Mouse (Mus musculus) midbrain, embryonic 10.5 days (tissue): ENCODE results near the gene Dync2h1. TPM values are rescaled to one million over a fixed set of nuclear protein-coding genes. Genes with fewer than 3 reads are reported as not detected.
"Not testable (repeated sequence)": the region's sequence is repeated elsewhere in the genome, so short reads cannot be mapped to it uniquely, and the experiment has no call there.

Experiments
- DNase-seq: peaks from one replicate; pipeline ENCODE4 v3.0.0-alpha.2; 2017; ENCODE audit warnings: low spot score
- H3K27ac ChIP-seq: fragments of 300-500 bp; sonication (generic); replicated peaks from 2 replicates; pipeline ENCODE4 v1.5.1; 2016; ENCODE audit warnings: mild to moderate bottlenecking
- H3K27me3 ChIP-seq: fragments of 300-500 bp; sonication (generic); 2 replicates; pipeline ENCODE4 v1.6.1; 2016; ENCODE audit warnings: low read depth, mild to moderate bottlenecking; ENCODE audit not compliant: poor library complexity, severe bottlenecking
- H3K36me3 ChIP-seq: fragments of 300-500 bp; sonication (generic); 2 replicates; pipeline ENCODE4 v1.6.1; 2016; ENCODE audit warnings: mild to moderate bottlenecking, moderate library complexity
- H3K4me1 ChIP-seq: fragments of 300-500 bp; sonication (generic); 2 replicates; pipeline ENCODE4 v1.6.1; 2016
- H3K4me3 ChIP-seq: fragments of 300-500 bp; sonication (generic); 2 replicates; pipeline ENCODE4 v1.5.1; 2016; ENCODE audit warnings: mild to moderate bottlenecking, moderate library complexity
- H3K9me3 ChIP-seq: fragments of 300-500 bp; sonication (generic); replicated peaks from 2 replicates; pipeline ENCODE4 v1.6.1; 2016; ENCODE audit warnings: mild to moderate bottlenecking
- WGBS: fragments of 180-500 bp; shearing (Covaris S2); methylation state at CpG from one replicate; pipeline ENCODE4 v1.1.7; 2016; 5-methylcytosine and 5-hydroxymethylcytosine counted together
- polyA plus RNA-seq: library from polyadenylated mRNA; unstranded; fragments of >200 nt; fragmentation: Nextera tagmentation; extraction: Ambion mirVana; gene quantifications from 2 replicates; pipeline ENCODE4 v1.2.1, GENCODE M21; 2016

Dync2h1 gene
- polyA plus RNA-seq, 1 experiment from 2014 or later, result 24.9 TPM

GRCm38 (mm10) chr9:6994275-6994674 lies 190.0 kb downstream of the Dync2h1 start:
- no peaks in the 10 kb centered on the region for H3K27me3 ChIP-seq
- peaks cover 44% of the 10 kb centered on the region for H3K36me3 ChIP-seq
- no peak overlapping the region for H3K27ac ChIP-seq
- no peaks in the 10 kb centered on the region for H3K9me3 ChIP-seq
- no peak overlapping the region for H3K4me3 ChIP-seq
- DNase-seq, result no peak
- no peaks in the 10 kb centered on the region for H3K4me1 ChIP-seq

GRCm38 (mm10) chr9:6988893-6989685 lies 195.2 kb downstream of the Dync2h1 start:
- no peak for DNase-seq
- no peak overlapping the region for H3K4me3 ChIP-seq
- no peaks in the 10 kb centered on the region for H3K27me3 ChIP-seq
- H3K4me1 ChIP-seq, result no peaks in the 10 kb centered on the region
- H3K27ac ChIP-seq, result no peak overlapping the region
- peaks cover 60% of the 10 kb centered on the region for H3K36me3 ChIP-seq
- H3K9me3 ChIP-seq, result no peaks in the 10 kb centered on the region
- WGBS, result 90% methylated on average over 3 of the region's 3 CpGs

- Histone ChIP-seq H3K9me3 (no peaks in the 10 kb centered on the region), H3K27ac (no peak overlapping the region), H3K4me3 (no peak overlapping the region), H3K4me1 (no peaks in the 10 kb centered on the region), H3K36me3 (peaks cover 56% of the 10 kb centered on the region), H3K27me3 (no peaks in the 10 kb centered on the region)
- no peak for DNase-seq
- WGBS, result 84% methylated on average over 3 of the region's 3 CpGs
Measured at GRCm38 (mm10) chr9:6986161-6986560, 198.1 kb downstream of the Dync2h1 start.

- Histone ChIP-seq H3K36me3 (peaks cover 29% of the 10 kb centered on the region), H3K9me3 (no peaks in the 10 kb centered on the region), H3K27me3 (no peaks in the 10 kb centered on the region), H3K4me1 (no peaks in the 10 kb centered on the region), H3K27ac (no peak overlapping the region), H3K4me3 (no peak overlapping the region)
- DNase-seq, result no peak
- WGBS, result 88% methylated on average over 2 of the region's 2 CpGs
Measured at GRCm38 (mm10) chr9:6969171-6969570, 215.1 kb downstream of the Dync2h1 start.

- H3K9me3 ChIP-seq, result no peaks in the 10 kb centered on the region
- H3K27me3 ChIP-seq, result no peaks in the 10 kb centered on the region
- no peak overlapping the region for H3K27ac ChIP-seq
- no peak overlapping the region for H3K4me3 ChIP-seq
- peaks cover 27% of the 10 kb centered on the region for H3K36me3 ChIP-seq
- no peaks in the 10 kb centered on the region for H3K4me1 ChIP-seq
- no peak for DNase-seq
- WGBS, result 89% methylated on average over 3 of the region's 3 CpGs
Measured at GRCm38 (mm10) chr9:6965006-6965405, 219.2 kb downstream of the Dync2h1 start.

GRCm38 (mm10) chr9:6958311-6958710 lies 225.9 kb downstream of the Dync2h1 start:
- Histone ChIP-seq H3K4me1 (no peaks in the 10 kb centered on the region), H3K36me3 (peaks cover 30% of the 10 kb centered on the region), H3K9me3 (no peaks in the 10 kb centered on the region), H3K4me3 (no peak overlapping the region), H3K27ac (no peak overlapping the region), H3K27me3 (no peaks in the 10 kb centered on the region)
- DNase-seq, result no peak
- WGBS, result 84% methylated on average over 2 of the region's 2 CpGs

GRCm38 (mm10) chr9:6927399-6928035 lies 256.7 kb downstream of the Dync2h1 start:
- Histone ChIP-seq H3K9me3 (no peaks in the 10 kb centered on the region), H3K4me3 (no peak overlapping the region), H3K36me3 (peaks cover 22% of the 10 kb centered on the region), H3K27me3 (no peaks in the 10 kb centered on the region), H3K27ac (no peak overlapping the region), H3K4me1 (no peaks in the 10 kb centered on the region)
- DNase-seq, result no peak
- 18% methylated on average over 1 of the region's 1 CpGs for WGBS

GRCm38 (mm10) chr9:6913471-6913870 lies 270.8 kb downstream of the Dync2h1 start:
- Histone ChIP-seq H3K36me3 (no peaks in the 10 kb centered on the region), H3K9me3 (no peaks in the 10 kb centered on the region), H3K27me3 (no peaks in the 10 kb centered on the region), H3K4me1 (no peaks in the 10 kb centered on the region), H3K4me3 (no peak overlapping the region), H3K27ac (no peak overlapping the region)
- WGBS, result 93% methylated on average over 1 of the region's 1 CpGs
- DNase-seq, result no peak

- H3K4me3 ChIP-seq, H3K27me3 ChIP-seq, H3K4me1 ChIP-seq, H3K9me3 ChIP-seq, DNase-seq, H3K36me3 ChIP-seq, H3K27ac ChIP-seq: not testable (repeated sequence)
- WGBS, result 54% methylated on average over 4 of the region's 4 CpGs
Measured at GRCm38 (mm10) chr9:6910537-6910936, 273.7 kb downstream of the Dync2h1 start.

GRCm38 (mm10) chr9:6901620-6902019 lies 282.6 kb downstream of the Dync2h1 start:
- no peak overlapping the region for H3K27ac ChIP-seq
- no peaks in the 10 kb centered on the region for H3K36me3 ChIP-seq
- no peak overlapping the region for H3K4me3 ChIP-seq
- no peak for DNase-seq
- H3K9me3 ChIP-seq, result no peaks in the 10 kb centered on the region
- no peaks in the 10 kb centered on the region for H3K4me1 ChIP-seq
- H3K27me3 ChIP-seq, result no peaks in the 10 kb centered on the region
- WGBS, result 85% methylated on average over 1 of the region's 1 CpGs

- no peaks in the 10 kb centered on the region for H3K36me3 ChIP-seq
- no peak for DNase-seq
- H3K4me1 ChIP-seq, result no peaks in the 10 kb centered on the region
- H3K4me3 ChIP-seq, result no peak overlapping the region
- H3K9me3 ChIP-seq, result no peaks in the 10 kb centered on the region
- H3K27ac ChIP-seq, result no peak overlapping the region
- no peaks in the 10 kb centered on the region for H3K27me3 ChIP-seq
Measured at GRCm38 (mm10) chr9:6891331-6891730, 292.9 kb downstream of the Dync2h1 start.

GRCm38 (mm10) chr9:6881187-6881984 lies 302.9 kb downstream of the Dync2h1 start:
- no peak for DNase-seq
- no peak overlapping the region for H3K4me3 ChIP-seq
- no peaks in the 10 kb centered on the region for H3K27me3 ChIP-seq
- H3K36me3 ChIP-seq, result no peaks in the 10 kb centered on the region
- H3K9me3 ChIP-seq, result no peaks in the 10 kb centered on the region
- 85% methylated on average over 1 of the region's 1 CpGs for WGBS
- H3K4me1 ChIP-seq, result no peaks in the 10 kb centered on the region
- no peak overlapping the region for H3K27ac ChIP-seq
